In the genomic region with DNA sequence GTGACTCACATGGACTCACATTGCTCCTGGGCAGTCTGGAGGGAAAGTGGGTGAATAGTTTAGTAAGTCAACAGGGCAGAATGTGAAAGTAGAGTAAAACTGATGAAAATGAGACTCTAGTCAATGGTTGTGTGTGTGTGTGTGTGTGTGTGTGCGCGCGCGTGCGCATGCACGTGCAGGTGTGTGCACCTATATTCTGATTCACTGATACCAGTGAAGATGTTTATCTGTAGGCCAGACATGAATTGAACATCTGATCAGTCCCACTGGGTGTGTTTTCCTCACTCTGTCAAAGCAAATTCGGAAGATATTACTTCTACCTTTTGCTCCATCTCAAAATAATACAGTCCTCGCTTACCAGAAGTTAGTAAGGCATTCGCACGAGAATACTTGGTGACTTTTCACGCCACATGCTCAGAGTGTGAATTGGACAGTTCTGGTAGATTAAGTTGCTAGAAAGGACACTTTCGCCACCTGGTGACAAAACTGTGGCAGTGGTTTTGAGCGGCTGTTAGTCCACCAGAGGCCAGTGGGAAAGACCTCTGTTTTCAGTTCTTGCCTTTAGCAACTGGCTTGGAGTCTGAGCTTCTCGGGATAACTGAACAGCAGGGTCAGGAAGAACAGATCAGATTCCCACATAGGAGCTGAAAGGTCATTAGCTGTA, we compare ENCODE assay signal across 9 mouse cellular contexts. TPM values are rescaled to one million over a fixed set of nuclear protein-coding genes. Genes with fewer than 3 reads are reported as not detected.
DNase-seq lines count a peak whose midpoint lies in the region; ATAC-seq and TF ChIP-seq lines count a peak whose summit lies in the region.
"Had no signal": no experiment of that assay in that cellular context is flagged by ENCODE, and none has a peak within 500 bp of the region (broad histone marks: within the 10 kb centered on the region; RNA-seq: fewer than 3 reads in every experiment).

No protein-coding gene starts in this region.

- WGBS in forebrain, embryonic 10.5 days, result 61% methylated on average over 14 of the region's 14 CpGs
- WGBS in limb, embryonic 14.5 days, result 56% methylated on average over 14 of the region's 14 CpGs

- H3K9me3 ChIP-seq in E14TG2a.4 (ENCODE audit: low read length), result no peaks in the 10 kb centered on the region
- H3K9me3 ChIP-seq in forebrain, embryonic 10.5 days, result no peaks in the 10 kb centered on the region
- no peaks in the 10 kb centered on the region for H3K9me3 ChIP-seq in limb, embryonic 14.5 days (ENCODE audit: control insufficient read depth, low read length)
- H3K9me3 ChIP-seq: heart, embryonic 15.5 days had no signal

- no peak overlapping the region for H3K4me3 ChIP-seq in E14TG2a.4 (replicated peaks; ENCODE audit: low read length)
- H3K4me3 ChIP-seq in forebrain, embryonic 10.5 days, result no peak overlapping the region
- no peak overlapping the region for H3K4me3 ChIP-seq in limb, embryonic 14.5 days (replicated peaks; ENCODE audit: low read length)
- H3K4me3 ChIP-seq: heart, embryonic 15.5 days had no signal

- H3K4me2 ChIP-seq in limb, embryonic 14.5 days (replicated peaks; ENCODE audit: low read depth, low read length, severe bottlenecking), result no peak overlapping the region
- H3K4me2 ChIP-seq: heart, embryonic 15.5 days had no signal

- peak; percentile 78 for TF ChIP-seq CTCF in E14TG2a.4 (conservative IDR thresholded peaks at IDR 0.05; ENCODE audit: low read length)

- no peak overlapping the region for H3K9ac ChIP-seq in limb, embryonic 14.5 days (ENCODE audit: low read depth, low read length, severe bottlenecking)
- H3K9ac ChIP-seq: heart, embryonic 15.5 days had no signal

- H3K27me3 ChIP-seq in E14TG2a.4 (ENCODE audit: insufficient read depth, low read length), result peaks cover 8% of the 10 kb centered on the region; the same call in 1 of the 2 replicates
- H3K27me3 ChIP-seq in forebrain, embryonic 10.5 days (ENCODE audit: poor library complexity, severe bottlenecking), result no peaks in the 10 kb centered on the region
- no peaks in the 10 kb centered on the region for H3K27me3 ChIP-seq in limb, embryonic 14.5 days (ENCODE audit: control insufficient read depth, insufficient read depth, low read length)
- H3K27me3 ChIP-seq: heart, embryonic 15.5 days had no signal

- H3K36me3 ChIP-seq in E14TG2a.4 (ENCODE audit: insufficient read depth, low read length), result no peaks in the 10 kb centered on the region
- H3K36me3 ChIP-seq in forebrain, embryonic 10.5 days (replicated peaks), result no peaks in the 10 kb centered on the region
- no peaks in the 10 kb centered on the region for H3K36me3 ChIP-seq in limb, embryonic 14.5 days (ENCODE audit: control insufficient read depth, insufficient read depth, low read length)
- H3K36me3 ChIP-seq: heart, embryonic 15.5 days had no signal

- ATAC-seq in cerebellum, adult (ENCODE audit: insufficient number of reproducible peaks, low FRiP score, low TSS enrichment), result no peak
- ATAC-seq in limb, embryonic 14.5 days (ENCODE audit: low FRiP score, low read depth), result peak; percentile 76
- no peak for ATAC-seq in megakaryocyte, adult 5-6 weeks (ENCODE audit: poor library complexity, severe bottlenecking)

- no peak for TF ChIP-seq POLR2A in limb, embryonic 14.5 days (IDR thresholded peaks at IDR 0.05; ENCODE audit: borderline replicate concordance, extremely low read depth, insufficient read depth, insufficient read length)

- H3K4me1 ChIP-seq in E14TG2a.4 (replicated peaks; ENCODE audit: low read depth, low read length), result no peaks in the 10 kb centered on the region
- H3K4me1 ChIP-seq in forebrain, embryonic 10.5 days, result no peaks in the 10 kb centered on the region
- H3K4me1 ChIP-seq in limb, embryonic 14.5 days (ENCODE audit: control insufficient read depth, insufficient read depth, low read length), result no peaks in the 10 kb centered on the region
- H3K4me1 ChIP-seq: heart, embryonic 15.5 days had no signal

- peak; percentile 71 to 76 for DNase-seq in cerebellum, postnatal 14 days
- peak; percentile 33 for DNase-seq in forebrain, embryonic 10.5 days (ENCODE audit: extremely low spot score, low spot score)
- DNase-seq in kidney, adult 9 months, result peak; percentile 29
- DNase-seq in limb, embryonic 14.5 days (ENCODE audit: low spot score), result peak; percentile 77
- DNase-seq in retina, postnatal 1 day, result peak; percentile 65

- no peak overlapping the region for H3K27ac ChIP-seq in forebrain, embryonic 10.5 days
- H3K27ac ChIP-seq in limb, embryonic 14.5 days (replicated peaks; ENCODE audit: low read depth, low read length), result no peak overlapping the region
- H3K27ac ChIP-seq: heart, embryonic 15.5 days had no signal

RNA-seq across cellular contexts. Expression of gene Vwc2, which starts 17.5 kb away (rescaled TPM):
- polyA plus RNA-seq in forebrain, embryonic 10.5 days (2016; fragmentation: Nextera tagmentation; extraction: Ambion mirVana), result 2.9 and 3.7 TPM in 2 replicates
- polyA plus RNA-seq in limb, embryonic 14.5 days (2012; rRNA removed), result 7.2 and 7.6 TPM in 2 replicates
- 4.5 and 6.0 TPM in 2 replicates for polyA plus RNA-seq in limb, embryonic 14.5 days (2014; fragmentation: Nextera tagmentation; extraction: Ambion mirVana)
- total RNA-seq in megakaryocyte, adult 5-6 weeks (2015), result not detected in 2 replicates
- not detected in 2 replicates for total RNA-seq in megakaryocyte, adult 5-6 weeks (2017)
